Comparison of ENCODE assay signal across 1 mouse cellular context in the genomic region with DNA sequence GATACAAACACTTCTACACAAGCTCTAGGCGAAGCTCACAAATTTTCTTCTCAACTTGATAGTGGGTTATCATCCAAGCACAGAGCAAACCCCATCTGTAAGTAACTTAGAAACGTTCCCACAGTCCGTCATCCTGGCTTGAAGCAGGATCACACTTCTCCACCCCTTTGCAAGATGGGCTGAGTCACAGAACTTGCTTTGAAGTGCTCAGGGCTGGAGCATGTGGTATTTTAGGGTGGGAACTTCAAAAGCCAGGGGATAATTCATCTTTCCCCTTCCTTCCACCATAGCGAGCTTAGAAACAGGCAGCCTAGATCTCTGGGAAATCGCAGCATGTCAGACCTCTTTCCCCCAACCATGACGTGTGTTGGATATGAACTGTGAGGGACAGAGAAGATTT.
TF ChIP-seq lines count a peak whose summit lies in the region.

No protein-coding gene starts in this region.

TF ChIP-seq in myocyte, 11 proteins besides CTCF, POLR2A, EP300 and RAD21 (continued from another document):
- no peak for TF ChIP-seq E2F4 (IDR thresholded peaks at IDR 0.05; ENCODE audit: insufficient read depth)
- TF ChIP-seq SRF (IDR thresholded peaks at IDR 0.05; ENCODE audit: control insufficient read depth, insufficient read length, low read depth) = no peak
- TF ChIP-seq MYOD1 (IDR thresholded peaks at IDR 0.05; ENCODE audit: control insufficient read depth in 1 of 3, insufficient read length in 2 of 3, low read depth in 2 of 3) = no peak
- TF ChIP-seq TCF12 (IDR thresholded peaks at IDR 0.05; ENCODE audit: insufficient read depth, poor library complexity, severe bottlenecking) = no peak
- no peak for TF ChIP-seq USF1 (IDR thresholded peaks at IDR 0.05; ENCODE audit: low read depth)
